Mouse (Mus musculus) G1E-ER4 (cell line): ENCODE data around the gene Sfpq. TPM values are rescaled to one million over a fixed set of nuclear protein-coding genes. Genes with fewer than 3 reads are reported as not detected.

Experiments
- GATA1 ChIP-seq: IDR thresholded peaks from one replicate; pipeline ENCODE4 v1.8.0; 2012; ENCODE audit warnings: low read length, inconsistent platforms
- polyA plus RNA-seq: library from polyadenylated mRNA; stranded (reverse); fragments of >175 nt; gene quantifications from 2 replicates; pipeline ENCODE4 v1.2.3, GENCODE M21; 2012

Sfpq gene
- polyA plus RNA-seq, 1 experiment: 439 TPM

DNA sequence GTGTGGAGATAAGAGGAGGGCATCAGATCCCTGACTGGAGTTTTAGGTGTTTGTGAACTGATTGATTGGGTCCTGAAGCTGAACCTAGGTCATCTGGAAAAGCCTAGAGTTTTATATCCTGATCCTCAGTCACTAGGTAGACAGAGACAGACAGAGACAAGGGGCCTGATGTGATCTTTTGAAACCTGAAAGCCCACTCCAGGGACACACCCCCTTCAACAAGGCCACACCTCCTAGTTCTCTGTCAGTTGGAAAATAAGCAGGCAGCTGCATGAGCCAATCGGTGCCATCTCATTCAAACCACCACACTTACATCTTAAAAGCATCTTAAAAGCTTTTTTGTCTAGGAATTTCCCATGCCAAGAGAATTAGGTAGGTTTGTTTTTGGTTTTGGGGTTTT is 59.7 kb downstream of the Sfpq start:
- no peak for TF ChIP-seq GATA1

DNA sequence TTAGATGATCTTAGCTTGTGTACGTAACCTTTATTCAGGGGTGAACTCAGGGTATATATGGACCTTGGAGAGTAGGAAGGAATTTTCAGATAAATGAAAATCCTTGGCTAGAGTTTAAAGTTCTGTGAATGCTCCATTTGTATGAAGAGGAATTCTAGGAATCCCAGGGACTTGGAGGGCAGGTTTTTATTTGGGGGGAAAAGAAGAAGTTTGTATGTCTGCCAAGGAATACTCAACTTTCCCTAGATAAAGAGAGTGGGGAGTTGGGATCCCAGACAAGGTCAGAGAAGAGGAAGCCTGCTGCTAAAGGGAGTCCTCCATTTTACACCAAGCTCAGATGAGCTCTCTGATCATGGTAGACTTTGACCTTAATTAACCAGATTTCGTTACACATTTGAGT is 62.0 kb downstream of the Sfpq start:
- TF ChIP-seq GATA1: no peak

DNA sequence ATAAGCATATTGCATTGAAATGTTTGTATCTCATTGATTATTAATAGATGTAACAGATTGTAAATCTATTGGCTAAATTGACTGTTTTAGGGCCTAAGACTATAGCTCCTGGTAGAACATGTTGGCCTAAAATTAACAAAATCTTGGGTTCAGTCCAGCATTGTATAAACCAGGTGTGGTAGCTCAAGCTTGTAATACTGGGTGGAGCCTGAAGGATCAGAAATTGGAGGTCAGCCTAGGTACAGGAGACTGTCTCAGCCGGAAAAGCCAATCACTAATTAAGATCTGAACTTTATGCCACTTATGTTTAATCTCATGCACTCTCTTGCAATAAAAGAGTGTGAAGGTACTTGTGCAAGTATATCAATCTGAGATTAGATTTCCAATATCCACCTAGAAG is 64.6 kb downstream of the Sfpq start:
- no peak for TF ChIP-seq GATA1

Other genes with a start within 250 kb of the Sfpq start
- 3.1 and 3.9 TPM in 2 replicates for gene Zmym4, start 53.2 kb upstream of the Sfpq start, polyA plus RNA-seq
- 1.9 and 2.0 TPM in 2 replicates for gene Zmym1, start 39.8 kb downstream of the Sfpq start, polyA plus RNA-seq
- 0.42 and 0.43 TPM in 2 replicates for gene Zmym6, start 56.1 kb downstream of the Sfpq start, polyA plus RNA-seq
- 0.27 and 0.61 TPM in 2 replicates for gene Tmem35b, start 102.4 kb downstream of the Sfpq start, polyA plus RNA-seq
- gene Dlgap3, start 147.9 kb downstream of the Sfpq start, polyA plus RNA-seq: 0.02 TPM in 1 of 2 replicates, not detected in the other
- 38.5 and 42.4 TPM in 2 replicates for gene Smim12, start 222.5 kb downstream of the Sfpq start, polyA plus RNA-seq